Mouse (Mus musculus): ENCODE measurements around the gene Spata45.
"Not testable (repeated sequence)": the region's sequence is repeated elsewhere in the genome, so short reads cannot be mapped to it uniquely, and the experiment has no call there.

Gene Spata45

GRCm38 (mm10) chr1:191036554-191037334 lies at the start of gene Spata45:
Spata45 (plus strand) TSS chr1:191036639.
- DNase-seq = no peak

GRCm38 (mm10) chr1:190989437-190990082 lies 46.9 kb upstream of the Spata45 start:
- DNase-seq = peak in 1 of 2 experiments; percentile 29

- DNase-seq = no peak
Measured at GRCm38 (mm10) chr1:190995548-190995947, 40.9 kb upstream of the Spata45 start.

GRCm38 (mm10) chr1:190996346-190996877 lies 40.0 kb upstream of the Spata45 start:
- no peak for DNase-seq

GRCm38 (mm10) chr1:190998027-190998426 lies 38.4 kb upstream of the Spata45 start:
- no peak for DNase-seq

- no peak for DNase-seq
Measured at GRCm38 (mm10) chr1:191000686-191001085, 35.8 kb upstream of the Spata45 start.

GRCm38 (mm10) chr1:191002201-191002600 lies 34.2 kb upstream of the Spata45 start:
- peak in 1 of 2 experiments; percentile 26 for DNase-seq

GRCm38 (mm10) chr1:191008707-191009106 lies 27.7 kb upstream of the Spata45 start:
- peak; percentile 22 to 28 for DNase-seq

- no peak for DNase-seq
Measured at GRCm38 (mm10) chr1:191014271-191014670, 22.2 kb upstream of the Spata45 start.

GRCm38 (mm10) chr1:191019803-191020202 lies 16.6 kb upstream of the Spata45 start:
- DNase-seq = no peak

GRCm38 (mm10) chr1:191020217-191020924 lies 16.1 kb upstream of the Spata45 start:
- DNase-seq = no peak

- DNase-seq = no peak
Measured at GRCm38 (mm10) chr1:191021016-191021415, 15.4 kb upstream of the Spata45 start.

GRCm38 (mm10) chr1:191023140-191023539 lies 13.3 kb upstream of the Spata45 start:
- DNase-seq = no peak

- DNase-seq = not testable (repeated sequence)
Measured at GRCm38 (mm10) chr1:191023806-191024205, 12.6 kb upstream of the Spata45 start.

GRCm38 (mm10) chr1:191025016-191026012 lies 11.1 kb upstream of the Spata45 start:
- DNase-seq = no peak

GRCm38 (mm10) chr1:191026021-191026713 lies 10.3 kb upstream of the Spata45 start, which contains the start of gene Flvcr1:
Flvcr1 (minus strand) TSS chr1:191026158.
- peak; percentile 96 to 97 for DNase-seq

GRCm38 (mm10) chr1:191030182-191030581 lies 6.3 kb upstream of the Spata45 start:
- DNase-seq = no peak

GRCm38 (mm10) chr1:191030922-191031425 lies 5.5 kb upstream of the Spata45 start:
- DNase-seq = not testable (repeated sequence)

- DNase-seq = no peak
Measured at GRCm38 (mm10) chr1:191035649-191036048, 790 bp upstream of the Spata45 start.

GRCm38 (mm10) chr1:191037999-191038398 lies 1.6 kb downstream of the Spata45 start:
- DNase-seq = no peak

- DNase-seq = no peak
Measured at GRCm38 (mm10) chr1:191041352-191041751, 4.9 kb downstream of the Spata45 start.

Data from B cell, adult 2 months (primary cell).